Mouse (Mus musculus) left cerebral cortex, postnatal 4 days (tissue): ENCODE measurements around the gene Acyp1. TPM values are rescaled to one million over a fixed set of nuclear protein-coding genes. Genes with fewer than 3 reads are reported as not detected.
A peak's percentile ranks its signal among the peaks of the same experiment; 100 is the strongest.

ENCODE experiments used
- DNase-seq: peaks from one replicate; pipeline ENCODE4 v3.0.0-alpha.2; 2022
- intact Hi-C: fragments of 180-260 bp; cut with DNase I; formaldehyde crosslinking; loops from one replicate; pipeline ENCODE4 v1.15.1; 2025
- total RNA-seq, 2 experiments: library from RNA; stranded (reverse); gene quantifications; 2 replicates each; pipeline ENCODE4 v1.2.3; 2021

The Acyp1 gene
- 10 to 100 TPM; 15.3 to 15.8 TPM for total RNA-seq

DNA sequence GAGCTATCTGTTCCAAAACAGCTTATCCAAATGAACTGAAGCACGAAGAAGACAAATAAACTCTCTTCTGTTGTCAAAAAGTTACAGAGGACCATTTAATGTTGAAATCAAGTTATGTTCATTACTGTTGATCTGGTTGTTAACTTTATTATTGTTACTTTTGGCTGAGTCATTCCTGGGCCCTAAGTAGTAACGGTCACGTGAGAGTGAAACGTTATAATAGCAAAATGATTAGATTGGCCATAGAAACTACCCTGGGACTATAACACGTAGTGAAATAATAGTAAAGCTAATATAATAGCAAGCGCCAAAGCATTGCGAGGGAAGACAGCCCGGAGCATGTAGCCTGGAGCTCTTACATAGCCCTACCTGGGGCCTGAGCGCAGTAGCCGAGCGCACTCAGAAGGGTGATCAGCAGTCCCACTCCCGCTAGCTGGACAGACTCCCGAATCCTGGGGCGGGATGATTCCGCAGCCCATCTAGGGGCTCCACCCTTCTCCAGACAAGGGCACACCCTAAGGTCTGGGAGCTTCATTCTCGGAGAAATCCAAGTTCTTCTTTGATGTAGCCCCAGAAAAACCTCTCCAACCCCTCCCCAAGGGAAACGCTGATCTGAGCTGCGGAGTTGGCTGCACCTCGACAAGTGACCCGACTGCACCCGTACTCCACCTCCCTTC, at the start of gene Acyp1:
Gene Acyp1, minus strand, starts transcription at position 630 of the 677 bp plus-strand sequence.
- DNase-seq, result no peak
- intact Hi-C loops, result loop anchor here (5.0 kb wide), 1 partner anchor 146 kb away; no protein-coding TSS in a partner anchor

DNA sequence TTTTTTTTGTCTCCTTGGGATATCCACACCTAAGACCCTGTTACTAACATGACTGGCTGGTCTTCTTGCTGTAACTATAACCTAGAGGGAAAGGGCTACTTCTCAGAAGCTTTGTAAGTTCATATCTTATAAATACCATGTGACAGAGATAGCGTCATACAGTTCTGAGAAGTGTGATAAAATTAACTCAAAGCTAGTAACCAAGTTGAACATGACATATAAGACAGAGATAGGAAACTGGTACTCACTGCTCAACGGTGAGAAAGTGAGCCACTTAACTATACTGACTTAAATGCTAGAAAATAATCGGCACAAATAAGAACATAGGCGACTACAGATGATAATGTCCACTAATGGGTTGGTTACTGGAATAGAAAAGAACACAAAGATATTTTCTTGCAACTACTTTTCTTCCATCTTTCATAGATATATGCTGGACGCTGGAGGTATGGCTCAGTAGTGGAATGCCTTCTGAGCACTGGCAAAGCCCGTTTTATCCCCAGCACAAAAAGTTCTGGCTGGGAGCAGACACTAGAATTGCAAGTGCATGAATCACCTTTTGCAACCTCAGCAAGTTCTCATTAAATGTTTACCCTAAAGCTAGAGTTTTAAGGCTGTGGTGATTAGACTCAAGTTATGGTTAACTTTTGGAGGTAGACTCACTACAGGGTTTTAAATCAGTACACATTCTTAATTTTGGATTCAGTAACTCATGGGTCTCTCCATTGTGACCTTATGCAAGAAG, 49.5 kb upstream of the Acyp1 start:
- intact Hi-C loops, result no loop called here
- DNase-seq, result no peak

DNA sequence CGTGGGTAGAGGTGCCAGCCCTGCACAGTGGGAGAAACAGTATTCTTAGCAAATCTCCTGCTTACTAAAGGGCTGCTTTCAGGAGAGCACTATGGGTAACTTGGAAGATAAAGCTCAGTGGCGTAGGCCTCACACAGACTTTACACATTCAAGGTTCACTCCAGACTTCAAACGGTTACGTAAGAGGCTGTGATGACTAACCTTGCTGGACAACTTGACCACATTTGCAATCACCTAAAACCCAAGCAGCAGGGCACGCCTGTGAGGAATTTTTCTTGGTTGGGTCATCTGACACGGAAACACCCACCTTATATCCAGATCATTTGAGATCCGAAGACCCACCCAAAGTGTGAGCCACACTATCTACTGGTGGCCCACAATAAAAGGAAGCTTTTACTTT, 41.9 kb upstream of the Acyp1 start:
- DNase-seq, result no peak
- intact Hi-C loops, result no loop called here

DNA sequence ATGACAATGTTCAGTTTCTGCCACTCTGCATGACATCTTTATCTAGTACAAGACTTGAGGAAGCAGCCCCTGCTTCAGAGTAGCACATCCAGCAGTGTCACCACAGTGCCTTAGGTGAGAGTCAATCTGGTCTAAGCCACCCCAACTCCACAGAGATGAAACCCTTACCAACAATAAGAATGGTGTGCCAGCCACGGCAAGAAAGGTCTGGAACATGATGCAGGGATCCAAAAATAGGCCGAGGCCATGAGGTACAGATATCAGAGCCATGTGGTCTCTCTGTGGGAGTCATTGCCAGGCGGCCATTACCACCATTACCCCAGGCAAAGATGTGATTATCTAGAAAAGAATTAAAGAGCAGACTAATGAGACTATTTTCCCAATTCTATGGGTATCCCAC, 20.4 kb upstream of the Acyp1 start:
- intact Hi-C loops, result no loop called here
- no peak for DNase-seq

DNA sequence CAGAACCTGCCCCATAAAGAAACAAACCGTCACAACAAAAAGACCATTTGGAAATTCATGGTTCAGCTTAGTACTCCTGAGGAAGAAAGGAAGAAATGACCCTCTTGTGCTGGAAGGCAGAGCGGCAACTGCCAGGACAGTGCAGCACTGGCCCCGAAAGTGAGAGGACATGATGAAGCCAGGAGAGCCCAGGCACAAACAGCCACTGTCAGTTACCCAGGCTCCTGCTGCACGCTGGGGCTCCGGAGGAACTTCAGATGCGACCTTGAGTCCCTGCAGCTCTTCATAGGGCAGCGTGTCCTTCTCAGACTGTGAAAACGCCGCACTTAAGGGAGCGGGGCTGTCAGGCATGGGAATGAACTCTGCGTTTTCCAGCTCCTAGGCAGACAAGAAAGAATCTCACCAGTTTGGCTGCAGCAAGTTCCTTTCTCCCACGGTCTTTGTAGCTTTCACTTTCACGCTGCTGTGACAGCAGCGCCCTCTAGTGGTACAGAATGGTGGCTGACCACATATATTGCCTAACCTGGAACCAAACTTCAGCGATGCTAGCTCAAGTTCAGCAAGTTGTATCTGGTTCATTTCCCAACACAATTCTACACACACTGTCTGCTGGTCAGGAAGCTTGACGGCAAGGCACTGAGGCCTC, 17.1 kb upstream of the Acyp1 start:
- peak; percentile 81 for DNase-seq
- intact Hi-C loops, result loop anchor here (1.0 kb wide), 1 partner anchor 162 kb away; no protein-coding TSS in a partner anchor

DNA sequence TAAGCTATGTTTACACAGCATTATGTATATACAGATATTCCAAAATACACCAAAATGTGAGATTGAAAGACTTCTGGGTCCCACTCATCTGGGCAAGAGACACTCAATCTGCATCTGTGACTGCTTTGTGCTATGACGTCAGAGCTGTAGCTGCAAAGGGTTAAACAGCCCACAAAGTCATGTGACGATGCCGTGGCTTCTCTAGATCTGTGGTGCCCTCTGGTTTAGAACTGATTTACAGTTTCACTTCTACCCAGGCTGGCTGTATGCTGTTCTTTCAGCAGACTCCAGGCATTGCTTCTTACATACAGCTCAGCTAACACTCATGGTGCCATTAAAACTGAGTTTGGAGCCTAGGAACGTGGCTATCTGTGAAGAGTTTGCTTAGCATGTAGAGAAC, 16.5 kb upstream of the Acyp1 start:
- no peak for DNase-seq
- intact Hi-C loops, result loop anchor here (1.0 kb wide), 1 partner anchor 161 kb away; no protein-coding TSS in a partner anchor

DNA sequence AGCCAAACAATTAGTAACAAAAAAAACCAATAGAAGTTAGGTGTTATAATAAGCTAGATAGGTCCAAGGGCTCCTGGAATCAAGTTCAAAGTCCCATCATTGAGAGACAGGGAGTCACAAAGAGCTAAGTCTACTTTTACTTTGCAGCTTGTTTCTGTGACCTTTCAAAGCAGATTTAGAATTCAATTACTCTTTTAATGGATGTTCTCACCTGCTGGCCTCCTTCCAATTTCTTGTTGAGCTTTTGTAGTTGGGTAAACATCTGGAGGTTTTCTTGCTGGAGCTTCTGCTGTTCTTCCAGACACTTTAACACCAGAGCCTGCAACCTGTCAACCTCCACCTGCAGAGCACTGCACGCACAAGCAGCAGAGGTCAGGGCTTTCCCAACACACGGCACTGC, 15.0 kb upstream of the Acyp1 start:
- DNase-seq, result no peak
- intact Hi-C loops, result no loop called here

DNA sequence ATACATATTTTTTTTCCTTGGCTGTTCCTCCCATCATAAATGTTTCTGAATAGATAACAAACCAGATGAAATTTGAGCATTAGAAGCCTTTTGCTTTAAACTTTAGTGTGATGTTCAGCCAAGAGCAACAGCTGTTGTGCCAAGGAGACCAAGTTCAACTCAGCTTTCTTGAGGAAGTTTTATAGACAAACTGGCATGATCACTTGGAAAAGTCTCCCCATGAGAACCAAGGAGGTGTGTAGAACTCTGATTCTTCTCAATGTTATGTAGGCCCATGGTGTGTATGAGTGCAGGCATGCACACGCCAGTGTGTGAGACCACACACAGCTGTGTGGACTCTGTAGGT, 10.6 kb upstream of the Acyp1 start:
- intact Hi-C loops, result no loop called here
- no peak for DNase-seq

DNA sequence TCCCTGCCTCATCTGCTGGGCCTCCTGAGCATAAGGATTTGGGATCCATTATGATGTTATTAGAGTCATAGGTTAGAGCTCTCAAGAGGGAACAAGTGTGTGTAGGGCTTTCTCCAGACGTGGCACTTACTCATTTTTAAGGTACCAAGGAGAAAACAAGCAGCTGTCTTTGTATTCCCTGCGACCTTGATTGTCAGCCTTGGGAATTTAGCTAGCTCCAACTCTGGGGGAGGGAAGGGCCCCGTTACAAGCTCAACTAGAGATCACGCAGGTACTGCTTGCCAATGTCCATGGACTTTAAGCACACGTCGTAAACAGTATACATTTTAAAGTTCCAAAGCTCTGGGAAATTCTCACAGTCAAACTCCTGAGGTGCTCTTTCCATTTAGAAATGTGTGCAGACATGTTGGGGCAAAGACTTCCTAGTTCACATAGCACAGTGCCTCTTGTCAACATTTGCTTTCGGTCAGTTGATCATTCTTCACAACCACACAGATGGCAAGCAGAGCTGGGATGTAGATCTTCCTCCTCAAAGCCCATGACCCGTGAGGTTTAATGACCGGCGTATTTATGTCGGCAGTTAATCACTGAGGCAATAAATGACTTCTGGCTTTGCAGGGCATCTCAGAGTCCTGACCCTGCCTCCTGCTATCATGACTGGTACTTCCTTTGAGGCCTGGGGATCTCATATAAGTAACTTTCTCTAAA, 10.0 kb upstream of the Acyp1 start:
- intact Hi-C loops, result no loop called here

DNA sequence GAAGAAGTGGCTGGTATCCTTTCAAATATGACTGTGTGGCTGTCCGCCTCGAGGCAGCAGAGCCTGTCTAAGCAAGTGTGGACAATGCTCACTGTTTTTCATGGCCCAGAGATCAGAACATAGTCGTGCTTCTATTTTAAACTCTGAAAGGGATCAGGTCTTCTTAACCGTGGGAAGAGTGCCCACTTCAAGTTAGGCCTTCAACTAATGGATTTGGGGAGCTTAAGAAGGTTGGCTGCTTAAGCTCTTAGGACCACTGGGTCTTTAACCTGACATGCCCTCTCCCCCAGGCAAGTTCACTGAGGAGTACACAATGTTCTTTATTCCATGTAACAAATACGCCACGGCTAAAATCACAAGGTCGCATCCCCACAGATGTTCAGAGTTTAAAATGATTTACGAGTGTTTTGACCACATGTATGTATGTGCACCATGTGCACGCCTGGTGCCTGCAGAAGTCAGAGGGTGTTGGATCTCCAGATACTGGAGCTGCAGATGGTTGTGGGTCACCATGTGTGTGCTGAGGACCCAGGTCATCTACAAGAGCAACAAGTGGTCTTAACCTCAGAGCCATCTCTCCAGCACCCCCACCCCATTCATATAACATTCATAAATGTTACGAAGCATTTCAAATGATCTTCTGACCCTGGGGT, 9.2 kb upstream of the Acyp1 start:
- intact Hi-C loops, result no loop called here
- no peak for DNase-seq

More for the DNA sequence above, 10.0 kb upstream of the Acyp1 start:
- no peak for DNase-seq

DNA sequence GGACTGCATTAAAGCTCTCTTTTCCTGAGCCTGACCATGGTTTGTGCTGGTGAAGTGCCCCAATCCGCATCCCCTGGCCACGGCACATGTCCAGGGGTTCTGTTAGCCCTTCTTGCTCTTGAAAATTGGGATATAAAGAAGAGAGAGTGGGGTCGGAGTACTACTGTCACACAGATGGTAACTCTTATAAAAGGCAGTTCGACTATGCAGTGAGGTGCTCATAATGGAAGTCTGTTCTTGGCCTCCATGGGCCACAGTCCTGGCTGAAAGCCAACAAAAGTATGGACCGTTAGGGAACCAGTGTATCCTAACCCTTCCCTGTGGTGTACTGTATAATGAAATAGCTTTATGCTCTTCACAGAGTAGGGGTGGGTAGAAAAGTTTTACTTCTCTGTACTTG, 8.7 kb upstream of the Acyp1 start:
- DNase-seq, result no peak
- intact Hi-C loops, result no loop called here

DNA sequence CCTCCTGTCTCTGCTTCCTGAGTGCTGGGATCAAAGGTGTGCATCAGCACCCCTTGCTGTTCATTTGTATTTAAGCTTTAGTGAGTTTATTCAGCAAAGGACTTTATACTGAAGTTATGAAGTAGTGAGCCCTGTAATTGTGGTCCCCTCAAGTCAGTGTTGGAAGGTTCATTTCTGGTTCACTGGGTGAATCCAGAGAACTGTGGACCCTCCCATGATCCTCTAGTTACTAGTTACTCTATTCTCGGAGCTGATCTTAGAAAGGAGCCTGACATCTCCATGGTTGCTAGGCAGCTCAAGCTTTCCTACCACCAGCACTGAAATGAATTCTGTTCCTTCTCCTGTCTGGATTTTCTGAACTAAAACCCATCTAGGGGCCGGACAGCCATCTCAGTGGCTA, 7.3 kb upstream of the Acyp1 start:
- DNase-seq, result no peak
- intact Hi-C loops, result no loop called here

DNA sequence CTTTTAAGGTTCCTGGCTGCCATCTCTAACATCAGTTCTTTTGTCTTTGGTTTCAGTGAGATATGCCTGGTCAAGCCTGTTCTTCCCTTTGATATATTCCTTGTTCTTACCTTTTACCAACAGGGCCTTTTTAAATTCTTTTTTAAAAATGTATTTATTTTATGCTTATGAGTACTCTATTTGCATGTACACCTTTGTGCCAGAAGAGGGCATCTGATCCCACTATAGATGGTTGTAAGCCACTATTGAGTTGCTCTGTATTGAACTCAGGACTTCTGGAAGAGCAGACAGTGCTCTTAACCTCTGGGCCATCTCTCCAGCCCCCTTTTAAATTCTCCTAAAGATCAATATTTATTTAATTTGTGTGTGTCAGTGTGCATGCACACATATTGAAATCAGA, 4.7 kb upstream of the Acyp1 start:
- intact Hi-C loops, result no loop called here

DNA sequence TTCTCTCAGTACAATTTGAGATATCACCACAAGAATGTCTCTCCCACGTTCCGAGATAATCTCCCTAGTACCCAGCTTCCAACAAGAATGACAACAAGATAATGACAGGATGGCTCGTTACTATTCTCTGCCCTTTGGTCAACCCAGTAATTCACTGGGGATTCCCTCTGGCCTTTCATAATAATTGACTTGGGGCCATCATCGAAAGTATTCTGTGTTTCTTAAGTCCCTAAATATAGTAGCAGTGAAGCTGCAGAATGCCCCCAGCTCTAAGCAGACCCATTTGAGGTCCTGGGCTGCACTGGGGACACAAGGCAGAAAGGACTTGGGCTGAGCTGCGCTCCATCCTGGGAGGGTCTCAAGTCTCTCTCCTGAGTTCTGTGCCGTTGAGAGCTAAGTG, 4.0 kb upstream of the Acyp1 start:
- no peak for DNase-seq
- intact Hi-C loops, result no loop called here

More for the DNA sequence above, 4.7 kb upstream of the Acyp1 start:
- no peak for DNase-seq

DNA sequence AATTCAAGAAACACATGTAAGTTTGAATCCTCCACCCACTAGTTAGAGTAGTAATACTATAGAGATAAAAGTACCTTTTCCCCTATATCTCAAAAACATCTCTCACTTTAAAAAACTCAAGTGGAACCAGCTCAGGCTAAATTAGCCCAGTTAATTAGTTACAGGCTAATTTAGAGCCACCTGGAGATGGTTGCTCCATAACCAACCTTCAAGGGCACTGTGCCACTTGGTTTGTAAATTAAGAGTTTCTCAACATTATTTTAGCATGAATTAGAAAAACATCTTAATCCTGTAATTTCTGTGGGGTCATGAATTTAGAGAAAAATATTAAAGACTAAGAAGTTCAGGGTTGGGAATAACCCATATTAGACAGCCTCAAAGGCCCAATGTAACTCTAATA, 3.3 kb upstream of the Acyp1 start:
- DNase-seq, result no peak
- intact Hi-C loops, result no loop called here

DNA sequence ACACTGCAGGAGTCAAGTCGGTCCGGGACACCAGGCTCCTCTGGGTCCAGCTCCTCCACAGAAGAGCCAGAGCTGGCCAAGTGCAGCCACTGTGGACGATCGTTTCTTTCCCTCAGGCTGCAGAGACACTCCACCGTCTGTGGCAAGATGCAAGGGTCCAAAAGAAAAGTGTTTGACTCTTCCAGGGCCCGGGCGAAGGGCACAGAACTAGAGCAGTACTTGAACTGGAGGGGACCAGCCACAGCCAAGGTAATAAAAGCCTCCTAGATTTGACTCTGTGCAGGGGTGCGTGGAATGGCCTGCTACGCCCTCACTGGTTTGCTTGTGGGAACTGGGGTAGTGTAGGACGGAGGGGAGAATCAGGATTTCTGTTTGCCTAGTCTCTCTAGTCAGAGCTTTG, 2.4 kb upstream of the Acyp1 start:
- no peak for DNase-seq
- intact Hi-C loops, result no loop called here

DNA sequence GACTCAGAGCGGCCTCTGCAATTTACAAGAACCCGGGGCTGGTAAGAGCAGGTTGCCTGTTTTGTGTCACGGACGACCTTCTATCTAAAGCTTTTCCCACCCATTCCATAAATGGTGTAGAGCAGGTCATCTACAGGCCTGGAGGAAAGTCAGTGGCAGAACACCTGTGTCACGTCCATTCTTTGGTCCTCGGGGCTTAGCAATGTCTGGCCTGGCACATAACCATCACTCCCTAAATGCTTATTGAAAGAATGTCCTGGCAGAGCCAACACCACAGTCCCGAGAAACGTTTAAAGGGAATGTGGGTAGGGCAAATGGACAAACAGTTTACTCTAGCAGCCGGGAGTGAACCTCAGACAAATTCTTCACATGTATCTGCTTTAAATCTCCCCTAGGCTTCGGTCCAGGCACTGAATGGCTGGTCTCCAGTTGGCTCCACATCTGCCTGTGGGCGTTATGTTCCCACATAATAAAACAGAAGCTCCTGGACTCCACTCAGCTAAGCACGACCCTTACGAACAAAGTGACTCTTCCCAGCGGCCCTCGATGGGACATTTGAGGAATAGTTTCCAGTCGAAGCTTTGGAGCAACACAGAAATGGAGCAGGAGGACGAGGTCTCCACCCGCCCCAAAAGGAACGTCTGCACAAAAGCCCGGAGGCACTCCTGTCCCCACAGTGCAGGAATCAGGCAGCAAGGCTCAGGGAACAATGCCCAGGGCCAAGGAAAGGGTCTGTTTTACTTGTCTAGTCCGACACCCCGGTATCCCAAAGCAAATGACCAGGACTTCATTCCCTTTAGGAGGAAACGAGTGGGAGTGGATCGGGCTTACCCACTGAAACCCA, 1.1 kb upstream of the Acyp1 start:
- intact Hi-C loops, result loop anchor here (5.0 kb wide), 1 partner anchor 147 kb away; no protein-coding TSS in a partner anchor
- DNase-seq, result no peak

DNA sequence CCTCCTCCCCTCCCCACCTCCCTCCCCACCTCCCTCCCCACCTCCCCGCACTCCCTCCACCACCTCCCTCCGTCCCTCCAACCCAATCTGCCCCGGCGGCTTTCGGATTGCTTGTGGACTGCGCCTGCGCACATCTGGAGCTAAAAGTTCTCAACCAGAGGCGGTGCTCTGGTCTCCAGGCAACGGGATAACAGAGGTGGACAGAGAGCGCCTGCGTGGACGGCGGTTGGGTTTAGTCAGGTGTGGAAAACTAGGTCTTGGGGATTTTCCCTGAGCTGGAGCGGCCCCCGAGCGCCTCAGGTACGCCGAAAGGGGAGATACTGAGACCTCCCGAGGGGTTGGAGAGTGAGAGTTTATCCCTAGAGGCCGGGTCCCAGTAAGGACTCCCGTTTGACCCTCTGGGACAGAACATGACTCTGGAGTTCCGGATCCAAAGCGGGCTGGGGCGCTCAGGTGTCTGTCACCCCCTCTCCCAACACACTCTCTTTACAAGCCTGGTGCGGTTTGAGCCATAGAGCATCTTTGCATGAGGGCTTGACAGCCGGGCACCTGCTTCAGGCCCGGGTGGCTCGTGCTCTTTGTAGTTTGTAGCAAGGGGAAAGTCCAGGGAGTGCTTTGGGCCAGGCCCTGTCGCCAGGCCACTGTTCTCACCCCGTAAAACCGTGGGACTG, 383 bp upstream of the Acyp1 start, which contains the start of gene Zc2hc1c:
Gene Zc2hc1c, plus strand, starts transcription at position 106 of the 671 bp plus-strand sequence.
- intact Hi-C loops, result loop anchor here (5.0 kb wide), 1 partner anchor 146 kb away; no protein-coding TSS in a partner anchor
- peak; percentile 70 for DNase-seq

DNA sequence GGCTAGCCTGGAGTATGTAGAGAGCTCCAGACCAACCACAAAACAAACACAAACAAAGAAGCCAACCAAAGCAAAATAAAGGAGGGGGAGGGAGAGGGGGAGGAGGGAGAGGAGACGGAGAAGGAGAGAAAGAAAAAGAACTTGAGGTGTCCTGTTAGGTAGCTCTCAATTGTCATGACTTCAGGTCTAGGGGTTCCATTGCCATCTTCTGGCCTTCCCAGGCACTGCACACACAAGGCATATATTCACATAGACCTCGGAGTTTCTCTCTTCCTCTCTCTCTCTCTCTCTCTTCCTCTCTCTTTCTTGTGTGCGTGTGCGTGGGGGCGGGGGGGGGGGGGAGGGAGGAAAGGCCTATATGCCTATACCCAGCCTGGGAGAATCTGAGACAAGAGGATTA, 1.3 kb downstream of the Acyp1 start:
- intact Hi-C loops, result loop anchor here (5.0 kb wide), 1 partner anchor 145 kb away; no protein-coding TSS in a partner anchor
- peak; percentile 38 for DNase-seq
